Mouse (Mus musculus) layer of hippocampus, adult 8-10 months (tissue): ENCODE results near the gene Hpse2. TPM values are rescaled to one million over a fixed set of nuclear protein-coding genes. Genes with fewer than 3 reads are reported as not detected.
"Not testable (repeated sequence)": the region's sequence is repeated elsewhere in the genome, so short reads cannot be mapped to it uniquely, and the experiment has no call there.

Experiments used
- DNase-seq, 2 experiments: peaks; one replicate each; pipeline ENCODE4 v3.0.0; 2022; ENCODE audit warnings: low spot score in 2 of 2
- total RNA-seq, 4 experiments: library from RNA; stranded (reverse); gene quantifications; 2 replicates each; pipeline ENCODE4 v1.2.4; 2022

Gene Hpse2
- total RNA-seq, 4 experiments from 2014 or later: 0.18 to 0.41 (median 0.24) TPM

DNA sequence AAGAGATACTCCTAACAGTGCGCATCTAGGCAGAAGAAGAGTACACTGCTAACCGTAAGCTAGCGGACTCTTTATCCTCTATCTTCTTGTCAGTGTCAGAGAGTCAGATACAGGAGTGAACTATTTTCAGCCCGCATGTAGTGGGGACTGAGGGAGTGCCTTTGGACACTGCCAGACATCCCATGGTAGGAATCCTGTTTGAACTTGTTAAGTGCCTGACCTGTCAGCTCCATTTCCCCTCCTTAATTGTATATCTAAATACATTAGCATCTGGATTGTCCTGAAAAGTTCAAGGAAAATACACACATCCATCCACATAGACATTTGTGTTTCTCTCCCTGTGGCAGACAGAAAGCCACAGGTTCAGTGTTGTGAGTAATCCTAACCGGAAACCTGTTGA is 531.1 kb downstream of the Hpse2 start:
- no peak for DNase-seq

DNA sequence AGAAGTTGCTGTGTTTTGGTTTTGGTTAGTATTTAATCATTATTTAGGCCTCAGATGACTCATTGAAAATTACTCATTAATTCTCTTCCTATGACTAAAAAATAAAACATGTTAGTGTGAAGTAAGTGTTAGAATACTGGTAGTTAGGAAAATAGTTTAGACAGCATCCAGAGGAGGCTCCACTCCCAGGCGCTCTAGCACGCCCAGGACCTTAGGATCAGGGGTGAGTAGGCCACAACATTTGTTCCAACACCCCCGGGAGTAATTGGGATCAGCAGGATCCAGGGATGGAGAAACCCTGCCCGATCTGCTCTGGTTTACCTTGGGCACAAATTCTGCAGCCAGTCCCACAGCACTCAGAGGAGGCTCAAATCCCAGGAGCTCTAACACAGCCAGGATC is 532.5 kb downstream of the Hpse2 start:
- DNase-seq: no peak

GRCm38 (mm10) chr19:42850444-42850843 is 537.7 kb downstream of the Hpse2 start:
- DNase-seq: no peak

DNA sequence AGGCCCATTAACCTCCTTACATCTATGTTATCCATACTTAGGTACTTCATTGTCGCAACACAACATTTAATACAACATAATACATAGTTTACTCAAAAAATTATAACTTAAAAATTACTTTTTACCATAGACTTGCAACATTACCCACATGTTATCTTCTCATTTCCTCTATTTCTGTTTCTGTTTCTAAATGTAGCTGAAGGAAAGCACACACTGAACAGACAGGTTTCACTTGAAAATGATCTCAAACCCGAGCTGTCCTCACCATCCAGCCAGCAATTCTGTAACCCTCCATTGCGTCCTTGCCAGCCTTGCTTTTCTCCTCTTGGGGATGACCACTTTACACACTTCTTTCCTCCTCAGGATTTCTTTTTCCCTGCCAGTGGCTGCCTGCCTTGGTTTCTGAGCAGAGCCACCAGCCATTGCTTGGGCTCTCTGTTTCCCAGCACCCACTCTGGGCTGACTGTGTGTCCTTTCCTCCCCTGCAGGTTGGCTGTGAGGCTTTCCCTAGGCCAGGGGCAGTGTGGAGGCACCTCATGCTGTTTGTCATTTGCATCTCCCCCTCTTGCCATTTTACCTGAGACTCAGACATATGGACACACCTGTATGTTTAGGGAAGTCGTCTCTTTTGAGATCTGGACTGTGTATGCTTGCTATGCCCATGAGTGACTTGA is 548.4 kb downstream of the Hpse2 start:
- no peak for DNase-seq

DNA sequence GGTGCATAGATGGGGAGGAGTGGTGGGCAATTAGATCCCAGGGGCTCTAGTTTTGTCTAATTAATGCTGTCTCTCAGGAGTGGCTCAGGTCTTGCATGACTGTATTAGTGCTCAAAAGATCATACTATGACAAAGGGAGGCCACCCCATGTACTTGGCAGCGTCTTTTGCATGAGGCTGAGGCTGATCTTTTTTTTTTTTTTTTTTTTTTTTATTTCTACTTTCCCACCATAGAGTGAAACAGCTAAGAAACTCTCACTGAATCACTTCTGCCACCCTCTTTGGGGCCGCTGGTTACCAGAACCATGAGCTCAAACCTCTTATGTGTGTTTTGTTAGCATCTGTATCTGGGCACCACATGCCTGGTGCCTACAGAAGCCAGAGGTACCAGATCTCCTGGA is 549.0 kb downstream of the Hpse2 start:
- DNase-seq: no peak

GRCm38 (mm10) chr19:42838271-42838670 is 549.9 kb downstream of the Hpse2 start:
- no peak for DNase-seq

GRCm38 (mm10) chr19:42837591-42837990 is 550.6 kb downstream of the Hpse2 start:
- no peak for DNase-seq

GRCm38 (mm10) chr19:42833126-42833525 is 555.0 kb downstream of the Hpse2 start:
- DNase-seq: no peak

GRCm38 (mm10) chr19:42832251-42832650 is 555.9 kb downstream of the Hpse2 start:
- DNase-seq: no peak

- DNase-seq: no peak
Measured at GRCm38 (mm10) chr19:42829196-42829595, 559.0 kb downstream of the Hpse2 start.

- no peak for DNase-seq
Measured at GRCm38 (mm10) chr19:42827843-42828242, 560.3 kb downstream of the Hpse2 start.

- DNase-seq: no peak
Measured at GRCm38 (mm10) chr19:42820109-42820508, 568.0 kb downstream of the Hpse2 start.

DNA sequence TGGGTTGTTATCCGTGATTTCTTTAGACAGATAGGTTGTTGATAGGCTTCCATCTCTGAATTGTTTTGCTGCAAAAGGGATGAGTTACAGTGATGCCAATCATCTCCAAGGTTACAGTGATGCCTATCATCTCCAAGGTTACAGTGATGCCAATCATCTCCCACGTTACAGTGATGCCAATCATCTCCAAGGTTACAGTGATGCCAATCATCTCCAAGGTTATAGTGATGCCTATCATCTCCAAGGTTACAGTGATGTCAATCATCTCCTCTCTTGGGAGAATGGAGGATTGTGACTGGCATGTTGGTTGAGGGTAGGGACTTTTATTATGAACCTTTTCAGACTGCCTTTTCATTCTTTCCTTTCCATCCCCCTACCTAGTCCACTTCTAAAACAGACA is 570.4 kb downstream of the Hpse2 start:
- DNase-seq: no peak

- no peak for DNase-seq
Measured at GRCm38 (mm10) chr19:42816261-42816660, 571.9 kb downstream of the Hpse2 start.

DNA sequence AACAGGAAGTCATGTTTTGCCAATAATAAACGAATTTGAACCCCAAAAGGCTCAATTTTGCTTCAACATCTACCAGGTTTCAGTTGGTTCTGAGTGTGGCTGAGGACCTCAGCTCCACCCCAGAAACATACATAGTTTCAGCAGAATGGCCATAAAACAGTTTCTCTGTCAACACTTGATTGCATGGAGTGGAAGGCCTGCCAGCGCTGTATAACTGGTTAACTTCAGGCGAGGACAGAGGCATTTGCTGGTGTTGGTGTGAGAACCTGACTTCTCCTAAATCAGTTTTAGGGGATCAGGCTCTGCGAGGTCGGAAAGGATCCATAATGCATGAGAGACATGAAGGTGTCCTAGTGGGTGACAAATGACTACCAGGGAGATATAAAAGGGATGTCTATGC is 578.0 kb downstream of the Hpse2 start:
- no peak for DNase-seq

DNA sequence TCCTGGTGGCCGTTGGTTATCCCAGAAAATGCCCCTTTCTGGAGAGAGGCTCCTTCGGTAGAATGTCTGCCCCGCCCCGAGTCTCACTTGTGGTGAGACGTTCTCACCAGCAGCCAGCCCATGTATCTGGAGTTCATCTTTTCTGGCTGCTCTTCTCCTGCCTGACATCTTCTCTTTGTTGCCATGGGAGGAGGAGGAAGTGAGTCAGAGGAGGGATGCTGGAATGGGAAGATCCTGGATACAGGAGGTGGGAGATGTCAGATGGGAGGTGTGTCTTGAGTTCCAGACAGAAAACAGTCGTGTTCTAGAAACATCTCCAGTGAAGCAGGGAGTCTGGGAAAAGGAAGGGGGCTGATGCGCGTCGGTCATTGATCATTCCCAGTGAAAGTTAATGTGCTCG is 578.7 kb downstream of the Hpse2 start:
- DNase-seq: no peak

GRCm38 (mm10) chr19:42797866-42798265 is 590.3 kb downstream of the Hpse2 start:
- DNase-seq: no peak

DNA sequence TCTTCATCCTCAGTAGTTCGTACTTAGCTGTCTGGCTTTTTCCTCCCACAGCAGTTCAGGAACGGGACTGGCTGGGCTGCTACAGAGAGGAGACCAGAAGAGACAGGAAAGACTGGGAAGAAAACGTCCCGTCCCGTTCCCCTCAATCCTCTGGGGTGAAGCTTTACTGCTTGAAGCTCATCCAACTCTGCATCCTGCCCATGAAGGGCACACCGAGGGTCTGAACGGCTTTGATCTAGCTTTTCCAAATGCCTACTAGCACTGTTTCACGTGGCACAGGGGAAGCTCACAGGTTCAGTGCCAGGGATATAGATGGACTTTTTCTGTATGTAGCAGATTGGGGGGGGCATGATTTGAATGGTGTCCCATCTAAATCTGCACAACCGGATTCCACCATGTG is 592.4 kb downstream of the Hpse2 start:
- no peak for DNase-seq

DNA sequence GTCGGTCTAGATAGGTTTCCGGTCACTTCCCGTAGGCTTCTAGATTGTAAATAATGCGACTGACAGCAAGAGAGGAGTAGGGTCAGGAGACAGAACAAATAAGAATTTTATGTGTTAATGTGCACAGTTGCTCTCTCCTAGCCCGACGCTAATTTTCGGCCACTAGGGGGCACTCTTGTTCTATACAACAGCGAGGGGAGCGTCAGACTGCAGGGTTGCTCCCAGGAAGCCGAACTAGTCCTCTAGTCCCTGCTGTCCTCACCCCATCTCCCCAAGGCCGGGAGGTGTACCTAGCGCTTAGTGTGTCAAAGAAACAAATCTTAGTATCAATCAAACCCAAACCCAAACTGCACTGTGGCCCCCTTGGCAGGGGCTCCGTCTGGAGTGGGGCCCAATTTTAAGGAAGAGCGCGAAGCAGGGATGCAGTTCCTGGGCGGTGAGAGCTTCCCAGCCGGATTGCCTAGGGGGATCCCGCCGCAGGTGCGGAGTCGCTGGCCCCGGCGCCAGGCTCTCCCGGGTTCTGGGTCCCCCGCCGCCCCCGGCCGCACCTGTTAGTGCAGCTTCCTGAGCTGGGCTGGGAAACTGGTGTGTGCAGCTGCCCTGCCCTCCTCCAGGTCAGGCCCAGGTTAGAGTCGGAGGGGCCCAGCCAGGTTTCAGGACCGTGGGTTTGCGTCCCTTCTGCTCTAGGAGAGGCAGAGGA is 593.1 kb downstream of the Hpse2 start:
- DNase-seq: peak; percentile 68 to 92

- no peak for DNase-seq
Measured at GRCm38 (mm10) chr19:42788311-42788710, 599.8 kb downstream of the Hpse2 start.

- DNase-seq: no peak
Measured at GRCm38 (mm10) chr19:42785562-42786220, 602.5 kb downstream of the Hpse2 start.

- DNase-seq: no peak
Measured at GRCm38 (mm10) chr19:42785129-42785528, 603.0 kb downstream of the Hpse2 start.

- not testable (repeated sequence) for DNase-seq
Measured at GRCm38 (mm10) chr19:42780156-42780538, 608.0 kb downstream of the Hpse2 start.
